Mouse (Mus musculus): ENCODE data around the gene Sgo2a. TPM values are rescaled to one million over a fixed set of nuclear protein-coding genes. Genes with fewer than 3 reads are reported as not detected.

Sgo2a gene
- 16.4 and 16.6 TPM in 2 replicates for polyA plus RNA-seq (2015; fragmentation: Nextera tagmentation; extraction: Ambion mirVana)

- Histone ChIP-seq H3K9ac (peak within 1 kb of the TSS; percentile 91), H3K36me3 (peaks cover 12% of the 10 kb centered on the region), H3K9me3 (no peaks in the 10 kb centered on the region), H3K27me3 (replicated peaks) (no peaks in the 10 kb centered on the region), H3K4me3 (peak within 1 kb of the TSS; percentile 96), H3K4me2 (peak within 1 kb of the TSS; percentile 92), H3K27ac (replicated peaks) (peak within 1 kb of the TSS; percentile 79), H3K4me1 (peaks cover 29% of the 10 kb centered on the region)
- ATAC-seq (ENCODE audit: extremely low read depth, insufficient number of reproducible peaks, low FRiP score, low TSS enrichment), result peak; percentile 92
- WGBS, result 6% methylated on average over 30 of the region's 30 CpGs
Observed at GRCm38 (mm10) chr1:57995432-57996132, at the start of gene Sgo2a. TSS of gene Sgo2a (plus strand) at chr1:57995971.

- Histone ChIP-seq H3K27me3 (replicated peaks) (no peaks in the 10 kb centered on the region), H3K4me1 (peaks cover 10% of the 10 kb centered on the region), H3K9me3 (no peaks in the 10 kb centered on the region), H3K4me2 (no peak overlapping the region), H3K9ac (no peak overlapping the region), H3K36me3 (peaks cover 42% of the 10 kb centered on the region), H3K27ac (replicated peaks) (no peak overlapping the region; the same call in 1 of the 2 replicates), H3K4me3 (no peak overlapping the region)
- 18% methylated on average over 2 of the region's 2 CpGs for WGBS
- ATAC-seq (ENCODE audit: extremely low read depth, insufficient number of reproducible peaks, low FRiP score, low TSS enrichment), result no peak
Observed at GRCm38 (mm10) chr1:57947552-57948347, 48.0 kb upstream of the Sgo2a start.

DNA sequence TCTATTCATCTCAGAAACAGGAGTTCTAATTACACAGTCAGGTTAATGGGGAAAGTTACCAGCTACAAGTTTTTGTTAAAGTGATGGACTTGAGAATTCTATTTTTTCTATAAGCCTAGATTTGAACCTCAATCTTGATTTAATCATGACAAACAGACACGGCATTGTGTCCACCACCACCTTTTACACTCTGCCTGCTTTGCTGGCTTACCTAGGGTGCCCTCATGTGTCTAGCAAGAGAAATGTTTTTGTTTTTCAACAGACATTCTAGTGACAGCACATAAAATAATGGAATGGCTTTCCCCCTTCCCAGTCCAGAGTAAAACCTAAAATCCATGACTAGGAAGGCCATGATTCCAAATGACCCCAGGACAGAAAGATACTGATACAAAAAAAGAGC lies 46.6 kb upstream of the Sgo2a start:
- Histone ChIP-seq H3K36me3 (peaks cover 38% of the 10 kb centered on the region), H3K4me2 (no peak overlapping the region), H3K27ac (replicated peaks) (no peak overlapping the region), H3K4me1 (peaks cover 10% of the 10 kb centered on the region), H3K9me3 (no peaks in the 10 kb centered on the region), H3K9ac (no peak overlapping the region), H3K4me3 (no peak overlapping the region), H3K27me3 (replicated peaks) (no peaks in the 10 kb centered on the region)
- WGBS, result 17% methylated on average over 1 of the region's 1 CpGs
- ATAC-seq (ENCODE audit: extremely low read depth, insufficient number of reproducible peaks, low FRiP score, low TSS enrichment), result no peak

- Histone ChIP-seq H3K4me1 (peaks cover 10% of the 10 kb centered on the region), H3K9me3 (no peaks in the 10 kb centered on the region), H3K9ac (no peak overlapping the region), H3K4me3 (no peak overlapping the region), H3K36me3 (peaks cover 38% of the 10 kb centered on the region), H3K27ac (replicated peaks) (no peak overlapping the region), H3K27me3 (replicated peaks) (no peaks in the 10 kb centered on the region), H3K4me2 (no peak overlapping the region)
- WGBS, result 74% methylated on average over 5 of the region's 5 CpGs
- ATAC-seq (ENCODE audit: extremely low read depth, insufficient number of reproducible peaks, low FRiP score, low TSS enrichment), result no peak
Observed at GRCm38 (mm10) chr1:57949716-57950115, 46.1 kb upstream of the Sgo2a start.

- H3K9me3 ChIP-seq, result no peaks in the 10 kb centered on the region
- no peaks in the 10 kb centered on the region for H3K27me3 ChIP-seq (replicated peaks)
- no peak overlapping the region for H3K27ac ChIP-seq (replicated peaks)
- 80% methylated on average over 4 of the region's 4 CpGs for WGBS
- H3K4me3 ChIP-seq, result no peak overlapping the region
- no peak for ATAC-seq (ENCODE audit: extremely low read depth, insufficient number of reproducible peaks, low FRiP score, low TSS enrichment)
- no peak overlapping the region for H3K9ac ChIP-seq
- H3K4me1 ChIP-seq, result peaks cover 3% of the 10 kb centered on the region
- peaks cover 48% of the 10 kb centered on the region for H3K36me3 ChIP-seq
- no peak overlapping the region for H3K4me2 ChIP-seq
Observed at GRCm38 (mm10) chr1:57952509-57952908, 43.3 kb upstream of the Sgo2a start.

GRCm38 (mm10) chr1:57953586-57954375 lies 42.0 kb upstream of the Sgo2a start:
- Histone ChIP-seq H3K9ac (no peak overlapping the region), H3K4me1 (no peaks in the 10 kb centered on the region), H3K36me3 (peaks cover 54% of the 10 kb centered on the region), H3K9me3 (no peaks in the 10 kb centered on the region), H3K27ac (replicated peaks) (no peak overlapping the region), H3K27me3 (replicated peaks) (no peaks in the 10 kb centered on the region), H3K4me2 (no peak overlapping the region), H3K4me3 (no peak overlapping the region)
- ATAC-seq (ENCODE audit: extremely low read depth, insufficient number of reproducible peaks, low FRiP score, low TSS enrichment), result no peak
- WGBS, result 76% methylated on average over 16 of the region's 16 CpGs

GRCm38 (mm10) chr1:57954376-57954765 lies 41.4 kb upstream of the Sgo2a start:
- no peak for ATAC-seq (ENCODE audit: extremely low read depth, insufficient number of reproducible peaks, low FRiP score, low TSS enrichment)
- Histone ChIP-seq H3K27ac (replicated peaks) (no peak overlapping the region), H3K9ac (no peak overlapping the region), H3K9me3 (no peaks in the 10 kb centered on the region), H3K4me3 (no peak overlapping the region), H3K27me3 (replicated peaks) (no peaks in the 10 kb centered on the region), H3K4me1 (no peaks in the 10 kb centered on the region), H3K36me3 (peaks cover 60% of the 10 kb centered on the region), H3K4me2 (no peak overlapping the region)
- WGBS, result 85% methylated on average over 5 of the region's 5 CpGs

DNA sequence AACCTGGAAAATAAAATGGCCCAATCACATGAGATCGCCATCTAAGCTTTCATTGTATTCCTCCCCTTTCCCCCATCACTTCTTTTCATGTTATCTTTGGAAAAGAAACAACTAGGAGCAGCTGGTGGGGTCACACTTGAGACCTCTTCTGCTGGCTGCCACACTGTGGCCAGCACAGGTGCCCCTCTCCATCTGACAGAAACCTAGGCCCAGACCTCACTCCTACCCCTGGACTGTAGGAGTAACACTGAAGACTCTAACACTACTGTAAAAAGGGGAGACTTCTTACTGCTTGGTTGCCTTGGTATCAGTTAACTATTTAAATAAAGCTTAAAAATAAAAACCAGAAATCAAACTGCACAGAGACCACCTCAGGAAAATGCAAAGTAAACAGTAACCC lies 40.0 kb upstream of the Sgo2a start:
- no peak for ATAC-seq (ENCODE audit: extremely low read depth, insufficient number of reproducible peaks, low FRiP score, low TSS enrichment)
- Histone ChIP-seq H3K36me3 (peaks cover 70% of the 10 kb centered on the region), H3K4me1 (no peaks in the 10 kb centered on the region), H3K9ac (no peak overlapping the region), H3K9me3 (no peaks in the 10 kb centered on the region), H3K4me3 (no peak overlapping the region), H3K27me3 (replicated peaks) (no peaks in the 10 kb centered on the region), H3K27ac (replicated peaks) (no peak overlapping the region), H3K4me2 (no peak overlapping the region)
- 94% methylated on average over 1 of the region's 1 CpGs for WGBS

GRCm38 (mm10) chr1:57969327-57970271 lies 26.2 kb upstream of the Sgo2a start:
- Histone ChIP-seq H3K27ac (replicated peaks) (peak overlapping the region; percentile 84), H3K4me3 (peak overlapping the region; percentile 86), H3K27me3 (replicated peaks) (no peaks in the 10 kb centered on the region), H3K4me1 (peaks cover 19% of the 10 kb centered on the region), H3K36me3 (peaks cover 17% of the 10 kb centered on the region), H3K9me3 (no peaks in the 10 kb centered on the region), H3K9ac (peak overlapping the region; percentile 94), H3K4me2 (peak overlapping the region; percentile 86)
- ATAC-seq (ENCODE audit: extremely low read depth, insufficient number of reproducible peaks, low FRiP score, low TSS enrichment), result peak; percentile 89
- WGBS, result under 1% methylated on average over 58 of the region's 65 CpGs

- Histone ChIP-seq H3K4me2 (no peak overlapping the region), H3K27ac (replicated peaks) (no peak overlapping the region), H3K36me3 (peaks cover 4% of the 10 kb centered on the region), H3K9ac (no peak overlapping the region), H3K4me3 (no peak overlapping the region), H3K27me3 (replicated peaks) (no peaks in the 10 kb centered on the region), H3K4me1 (peaks cover 19% of the 10 kb centered on the region), H3K9me3 (no peaks in the 10 kb centered on the region)
- ATAC-seq (ENCODE audit: extremely low read depth, insufficient number of reproducible peaks, low FRiP score, low TSS enrichment), result no peak
- 75% methylated on average over 2 of the region's 2 CpGs for WGBS
Observed at GRCm38 (mm10) chr1:57971588-57971987, 24.2 kb upstream of the Sgo2a start.
